Mouse (Mus musculus): ENCODE results near the gene Gpr179. TPM values are rescaled to one million over a fixed set of nuclear protein-coding genes. Genes with fewer than 3 reads are reported as not detected.

The Gpr179 gene
- total RNA-seq, 1 experiment from 2014 or later: 3.3 TPM

- no peak for DNase-seq
Measured at GRCm38 (mm10) chr11:97285852-97286775, 65.8 kb downstream of the Gpr179 start.

DNA sequence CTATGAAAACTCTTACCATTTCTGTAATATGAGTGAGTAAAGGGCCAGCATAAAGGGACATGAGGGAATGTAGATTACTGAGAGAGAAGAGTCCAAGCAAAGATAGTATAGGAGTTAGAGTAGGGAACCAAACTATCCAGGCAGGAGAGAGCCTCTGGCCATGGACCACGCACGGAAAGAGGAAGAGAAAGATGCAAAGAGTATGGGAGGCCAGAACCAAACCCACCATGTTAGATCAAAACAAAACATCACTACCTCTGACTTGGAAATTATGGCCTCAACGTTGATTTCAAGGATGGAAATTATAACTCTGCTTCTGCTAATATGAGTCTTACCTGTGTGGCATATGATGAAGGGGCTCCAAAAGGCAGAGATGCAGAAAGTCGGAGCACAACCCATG lies 67.0 kb downstream of the Gpr179 start:
- no peak for DNase-seq

GRCm38 (mm10) chr11:97282179-97282578 lies 69.7 kb downstream of the Gpr179 start:
- DNase-seq: no peak

Other genes starting within 250 kb of the Gpr179 start
- gene Tbx21, start 236.7 kb downstream of the Gpr179 start, total RNA-seq (2021): 0.33 and 0.56 TPM in 2 replicates
- 17.6 and 22.9 TPM in 2 replicates for gene Tbkbp1, start 200.6 kb downstream of the Gpr179 start, total RNA-seq (2021)
- 123 and 138 TPM in 2 replicates for gene Kpnb1, start 164.2 kb downstream of the Gpr179 start, total RNA-seq (2021)
- gene Npepps, start 71.4 kb downstream of the Gpr179 start, total RNA-seq (2021): 73.2 and 74.2 TPM in 2 replicates
- gene Mrpl45, start 36.4 kb downstream of the Gpr179 start, total RNA-seq (2021): 43.5 and 46.0 TPM in 2 replicates
- gene Socs7, start 10.5 kb upstream of the Gpr179 start, total RNA-seq (2021): 18.3 TPM in 2 replicates
- 31.4 and 32.8 TPM in 2 replicates for gene Arhgap23, start 63.5 kb upstream of the Gpr179 start, total RNA-seq (2021)
- not detected in 2 replicates for gene 4933428G20Rik, start 148.3 kb upstream of the Gpr179 start, total RNA-seq (2021)
- gene Srcin1, start 224.1 kb upstream of the Gpr179 start, total RNA-seq (2021): 9.2 and 10.1 TPM in 2 replicates

Data from adrenal gland, postnatal 14 days (tissue).